Mouse (Mus musculus) lung, adult 2 months (tissue): ENCODE results near the gene Sorl1. TPM values are rescaled to one million over a fixed set of nuclear protein-coding genes. Genes with fewer than 3 reads are reported as not detected.

ENCODE experiments used
- DNase-seq: peaks from one replicate; pipeline ENCODE4 v3.0.0; 2022
- H3K4me1 ChIP-seq: fragments of 200-500 bp; 2 replicates; pipeline ENCODE4 v1.6.1; 2011; ENCODE audit warnings: low read length; ENCODE audit not compliant: control insufficient read depth, insufficient read depth
- H3K4me3 ChIP-seq: fragments of 200-500 bp; replicated peaks from 2 replicates; pipeline ENCODE3; 2011; ENCODE audit warnings: low read depth, mild to moderate bottlenecking, control low read depth, low read length; ENCODE audit errors: extremely low read depth
- CTCF ChIP-seq: fragments of 200-500 bp; IDR thresholded peaks from 2 replicates; pipeline ENCODE4 v1.5.1; 2011; ENCODE audit warnings: mild to moderate bottlenecking, low read length, control low read depth; ENCODE audit not compliant: insufficient read depth
- POLR2A ChIP-seq: fragments of 200-500 bp; IDR thresholded peaks from 2 replicates; pipeline ENCODE4 v1.6.1; 2011; ENCODE audit warnings: low read depth, mild to moderate bottlenecking, control low read depth, low read length, borderline replicate concordance; ENCODE audit errors: extremely low read depth
- WGBS: fragments of 180-500 bp; shearing (Covaris S2); methylation state at CpG from one replicate; pipeline ENCODE4 v1.1.7; 2018; 5-methylcytosine and 5-hydroxymethylcytosine counted together
- polyA plus RNA-seq: library from polyadenylated mRNA; depleted of rRNA; stranded (reverse); fragments of >200 nt; gene quantifications from 2 replicates; pipeline ENCODE4 v1.2.3, GENCODE M21; 2012

The Sorl1 gene
- polyA plus RNA-seq, 1 experiment, result 77.9 TPM

GRCm38 (mm10) chr9:42154682-42155081 is 30.6 kb upstream of the Sorl1 start:
- no peak for TF ChIP-seq POLR2A
- TF ChIP-seq CTCF, result no peak
- 47% methylated on average over 6 of the region's 6 CpGs for WGBS
- no peak for DNase-seq
- Histone ChIP-seq H3K4me3 (no peak overlapping the region), H3K4me1 (no peaks in the 10 kb centered on the region)

DNA sequence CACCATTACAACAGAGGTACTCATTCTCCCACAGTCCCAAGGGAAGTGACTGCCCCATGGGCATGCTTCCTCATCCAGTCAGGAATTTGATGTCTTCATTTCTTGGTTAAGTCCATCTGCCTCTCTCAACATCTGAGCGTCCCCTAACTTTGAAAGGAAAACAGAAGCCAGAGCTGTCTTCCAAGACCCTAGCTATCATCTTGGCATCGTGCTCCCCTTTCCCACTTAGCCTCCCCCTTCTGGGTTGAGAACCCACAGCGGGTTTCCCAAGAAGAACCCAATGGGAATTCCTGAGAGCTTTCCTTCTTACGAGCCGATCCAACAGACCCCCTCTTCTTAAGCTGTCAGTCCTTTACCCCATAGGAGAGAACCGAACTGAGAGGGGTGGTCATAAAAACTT is 24.7 kb upstream of the Sorl1 start:
- no peak for TF ChIP-seq POLR2A
- no peak for TF ChIP-seq CTCF
- 83% methylated on average over 6 of the region's 6 CpGs for WGBS
- Histone ChIP-seq H3K4me1 (no peaks in the 10 kb centered on the region), H3K4me3 (no peak overlapping the region)
- DNase-seq, result no peak

DNA sequence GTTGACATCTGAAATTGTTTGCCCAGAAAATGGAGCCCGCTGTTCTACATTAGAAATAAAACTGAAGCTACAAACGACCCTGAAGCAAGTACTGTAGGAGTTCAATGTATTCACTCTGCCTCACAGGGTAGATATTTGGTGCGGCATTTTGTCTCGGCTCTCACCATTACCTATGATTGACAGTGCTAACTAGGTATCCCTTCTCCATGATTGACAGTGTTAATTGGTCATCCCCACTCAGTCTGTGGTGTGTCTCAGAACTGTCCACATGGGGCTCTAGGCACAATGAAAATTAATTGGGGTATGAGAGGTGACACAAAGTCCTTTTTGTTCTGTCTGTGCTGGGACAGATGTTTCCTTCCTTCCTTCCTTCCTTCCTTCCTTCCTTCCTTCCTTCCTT is 23.9 kb upstream of the Sorl1 start:
- H3K4me3 ChIP-seq, result no peak overlapping the region
- no peaks in the 10 kb centered on the region for H3K4me1 ChIP-seq
- WGBS, result 80% methylated on average over 4 of the region's 4 CpGs
- no peak for DNase-seq
- TF ChIP-seq CTCF (no peak), POLR2A (no peak)

DNA sequence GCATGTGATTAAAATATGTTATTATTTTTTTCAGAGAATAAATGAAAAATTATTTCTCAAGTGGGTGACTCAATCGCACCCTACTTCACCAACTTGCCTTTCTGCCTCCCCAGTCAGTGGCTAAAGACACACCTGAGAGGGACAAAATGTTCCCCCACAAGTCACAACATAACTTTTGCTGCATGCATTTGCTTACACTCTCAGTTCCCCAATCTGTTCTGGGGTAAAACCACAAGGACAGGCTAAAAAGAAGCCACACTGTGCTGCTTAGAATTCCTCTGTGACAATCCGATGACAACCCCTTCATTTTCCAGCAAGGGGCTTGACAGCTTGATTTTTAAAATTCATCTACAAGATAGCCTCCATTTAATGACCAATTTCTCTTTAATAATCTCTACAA is 22.4 kb upstream of the Sorl1 start:
- no peak for DNase-seq
- H3K4me3 ChIP-seq, result no peak overlapping the region
- WGBS, result 82% methylated on average over 2 of the region's 2 CpGs
- TF ChIP-seq POLR2A (no peak), CTCF (no peak)
- H3K4me1 ChIP-seq, result no peaks in the 10 kb centered on the region

DNA sequence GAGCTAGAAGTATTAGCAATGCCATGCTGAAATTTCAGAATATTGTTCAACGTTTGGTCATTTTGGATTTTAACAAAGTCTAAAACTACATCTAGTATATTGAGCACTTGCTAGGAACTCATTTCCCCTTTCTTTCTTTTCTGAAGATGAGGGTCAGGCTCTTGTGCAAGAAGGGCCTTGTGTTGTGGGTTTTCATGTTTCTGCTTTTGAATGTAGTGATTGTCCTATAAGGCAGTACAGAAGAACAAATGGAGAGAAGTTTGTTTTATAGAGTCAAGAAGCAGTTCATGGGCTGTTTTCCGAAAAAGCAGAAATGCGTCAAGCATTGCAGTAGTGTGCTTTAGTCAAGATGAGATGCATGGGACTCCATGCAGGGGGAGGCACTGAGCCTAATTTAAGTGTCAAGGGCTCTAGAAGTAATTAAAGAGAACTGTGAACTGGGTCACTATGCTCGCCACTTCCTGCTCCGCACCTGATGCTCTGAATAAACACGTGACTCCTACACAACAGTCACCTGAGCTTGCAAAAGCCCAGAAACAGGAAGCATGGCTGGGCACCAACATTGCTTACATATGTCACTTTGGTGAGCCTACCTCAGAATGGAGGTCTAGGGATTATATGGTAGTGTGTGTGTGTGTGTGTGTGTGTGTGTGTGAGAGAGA is 17.6 kb upstream of the Sorl1 start:
- DNase-seq, result no peak
- Histone ChIP-seq H3K4me3 (no peak overlapping the region), H3K4me1 (no peaks in the 10 kb centered on the region)
- no peak for TF ChIP-seq CTCF
- TF ChIP-seq POLR2A, result no peak
- 63% methylated on average over 6 of the region's 6 CpGs for WGBS

GRCm38 (mm10) chr9:42138248-42138858 is 14.3 kb upstream of the Sorl1 start:
- Histone ChIP-seq H3K4me3 (no peak overlapping the region), H3K4me1 (no peaks in the 10 kb centered on the region; the same call in 1 of the 2 replicates)
- no peak for TF ChIP-seq CTCF
- no peak for TF ChIP-seq POLR2A
- DNase-seq, result no peak
- WGBS, result 62% methylated on average over 4 of the region's 4 CpGs

GRCm38 (mm10) chr9:42137578-42137977 is 13.5 kb upstream of the Sorl1 start:
- 52% methylated on average over 5 of the region's 5 CpGs for WGBS
- DNase-seq, result no peak
- TF ChIP-seq CTCF (no peak), POLR2A (no peak)

DNA sequence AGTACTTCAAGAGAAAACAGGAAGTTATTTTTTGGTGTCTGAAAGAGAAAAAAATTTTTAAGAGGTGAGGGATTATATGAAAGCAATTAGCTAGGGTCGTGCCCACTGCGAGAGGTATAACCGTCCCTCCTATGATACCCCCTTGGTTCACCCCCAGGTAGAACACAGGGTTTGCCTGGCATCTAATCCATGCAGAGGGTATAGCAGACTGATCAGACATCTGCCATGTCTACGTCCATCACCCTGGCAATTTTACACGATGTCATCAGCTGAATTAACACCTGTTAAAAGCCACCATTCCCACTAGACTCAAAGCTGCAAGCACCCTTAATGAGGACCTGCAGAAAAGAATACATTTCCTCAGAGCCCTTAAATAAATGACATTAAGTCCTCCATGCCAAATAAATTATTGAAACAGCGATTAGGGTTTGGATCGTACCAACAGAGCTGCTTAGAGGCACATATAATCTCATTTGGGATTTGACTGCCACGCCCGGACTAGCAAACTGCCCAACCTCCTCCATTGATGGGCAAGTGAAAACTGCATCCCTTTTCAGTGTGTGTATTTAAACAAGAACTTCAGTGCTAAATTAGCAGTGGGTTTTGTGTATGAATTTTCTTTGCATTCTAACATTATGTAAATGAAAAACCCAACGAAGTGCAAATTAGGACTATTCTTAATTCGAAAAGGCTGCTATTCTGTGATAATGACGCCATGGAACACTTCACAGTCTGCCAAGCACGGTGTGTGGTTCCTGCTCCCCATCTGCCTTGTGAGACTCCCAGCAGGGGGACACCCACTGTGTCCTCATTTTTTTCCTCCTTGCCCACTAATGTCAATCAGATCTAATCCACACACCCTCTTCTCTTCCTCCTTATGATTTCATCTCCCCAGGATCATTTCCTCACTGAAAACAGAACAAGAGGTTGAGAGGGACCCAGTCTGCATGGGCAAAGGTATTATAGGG is 7.0 kb upstream of the Sorl1 start:
- TF ChIP-seq CTCF (no peak), POLR2A (no peak)
- no peak for DNase-seq
- Histone ChIP-seq H3K4me3 (no peak overlapping the region), H3K4me1 (no peaks in the 10 kb centered on the region)
- WGBS, result 78% methylated on average over 13 of the region's 13 CpGs

More at GRCm38 (mm10) chr9:42137578-42137977, 13.5 kb upstream of the Sorl1 start:
- H3K4me3 ChIP-seq, result no peak overlapping the region
- no peaks in the 10 kb centered on the region; the same call in 1 of the 2 replicates for H3K4me1 ChIP-seq

GRCm38 (mm10) chr9:42127983-42128382 is 3.9 kb upstream of the Sorl1 start:
- DNase-seq, result no peak
- WGBS, result 74% methylated on average over 5 of the region's 5 CpGs
- peaks cover 3% of the 10 kb centered on the region; the same call in 1 of the 2 replicates for H3K4me1 ChIP-seq
- TF ChIP-seq POLR2A (no peak), CTCF (no peak)
- H3K4me3 ChIP-seq, result no peak overlapping the region
